ENCODE assay signal across 8 mouse cellular contexts in the genomic region with DNA sequence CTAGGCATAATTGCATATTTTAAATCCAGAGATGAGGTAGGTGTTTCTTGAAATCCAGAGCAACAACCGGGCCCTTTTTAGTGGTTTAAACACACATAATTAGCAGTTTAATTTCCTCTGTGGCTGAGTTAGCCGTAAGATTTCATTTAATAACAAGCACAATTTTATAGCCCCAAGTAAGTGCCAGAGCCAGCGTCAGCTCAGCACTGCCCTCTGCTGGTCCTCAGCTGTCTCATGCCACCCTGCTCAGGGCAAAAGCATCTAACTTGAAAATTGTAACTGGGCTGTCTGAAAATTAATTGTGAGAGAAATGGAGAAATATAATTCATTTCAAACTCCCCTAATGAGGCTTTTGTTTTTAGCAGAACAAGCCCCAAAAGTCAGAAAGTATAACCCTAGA.
DNase-seq lines count a peak whose midpoint lies in the region; ATAC-seq lines count a peak whose summit lies in the region.
"Had no signal": no experiment of that assay in that cellular context is flagged by ENCODE, and none has a peak within 500 bp of the region (broad histone marks: within the 10 kb centered on the region; RNA-seq: fewer than 3 reads in every experiment).

No protein-coding gene starts in this region.

- no peaks in the 10 kb centered on the region for H3K9me3 ChIP-seq in embryonic facial prominence, embryonic 14.5 days (ENCODE audit: control insufficient read depth, low read length)
- H3K9me3 ChIP-seq in hindbrain, embryonic 12.5 days (replicated peaks): no peaks in the 10 kb centered on the region
- no peaks in the 10 kb centered on the region for H3K9me3 ChIP-seq in midbrain, embryonic 15.5 days
- H3K9me3 ChIP-seq: liver, embryonic 13.5 days had no signal

- DNase-seq in MEL-GATA-1-ER (ENCODE audit: extremely low read depth, low read depth): peak; percentile 9
- peak; percentile 69 for DNase-seq in adrenal gland, postnatal 25 days
- DNase-seq in embryonic facial prominence, embryonic 14.5 days (ENCODE audit: low spot score): peak; percentile 75
- DNase-seq in layer of hippocampus, postnatal 36 days: peak; percentile 56 to 63
- DNase-seq in spleen, postnatal 10 days (ENCODE audit: low spot score in 2 of 2): peak; percentile 5 to 63
- DNase-seq: liver, embryonic 13.5 days had no signal

- no peaks in the 10 kb centered on the region for H3K27me3 ChIP-seq in embryonic facial prominence, embryonic 14.5 days (replicated peaks; ENCODE audit: control insufficient read depth, insufficient read depth, low read length)
- H3K27me3 ChIP-seq in hindbrain, embryonic 12.5 days: 0 out of 2 replicates have a peak, but pooled peaks cover 2% of the 10 kb centered on the region
- H3K27me3 ChIP-seq in midbrain, embryonic 15.5 days (replicated peaks): 0 out of 2 replicates have a peak, but pooled peaks cover 3% of the 10 kb centered on the region
- H3K27me3 ChIP-seq: liver, embryonic 13.5 days had no signal

- H3K27ac ChIP-seq in embryonic facial prominence, embryonic 14.5 days (replicated peaks; ENCODE audit: low read depth, low read length): no peak overlapping the region
- no peak overlapping the region for H3K27ac ChIP-seq in hindbrain, embryonic 12.5 days
- H3K27ac ChIP-seq in midbrain, embryonic 15.5 days: no peak overlapping the region
- H3K27ac ChIP-seq: liver, embryonic 13.5 days had no signal

- H3K4me1 ChIP-seq in embryonic facial prominence, embryonic 14.5 days (ENCODE audit: control insufficient read depth, insufficient read depth, low read length): no peaks in the 10 kb centered on the region
- H3K4me1 ChIP-seq in hindbrain, embryonic 12.5 days: 0 out of 2 replicates have a peak, but pooled peaks cover 7% of the 10 kb centered on the region
- peaks cover 6% of the 10 kb centered on the region; the same call in 1 of the 2 replicates for H3K4me1 ChIP-seq in midbrain, embryonic 15.5 days
- H3K4me1 ChIP-seq: liver, embryonic 13.5 days had no signal

- no peak overlapping the region for H3K9ac ChIP-seq in embryonic facial prominence, embryonic 14.5 days (ENCODE audit: low read depth, low read length)
- no peak overlapping the region for H3K9ac ChIP-seq in hindbrain, embryonic 12.5 days
- H3K9ac ChIP-seq in midbrain, embryonic 15.5 days: no peak overlapping the region
- H3K9ac ChIP-seq: liver, embryonic 13.5 days had no signal

- 6% methylated on average over 3 of the region's 3 CpGs for WGBS in embryonic facial prominence, embryonic 14.5 days
- 13% methylated on average over 3 of the region's 3 CpGs for WGBS in hindbrain, embryonic 12.5 days
- WGBS in midbrain, embryonic 15.5 days: 7% methylated on average over 3 of the region's 3 CpGs

- no peak overlapping the region for H3K4me3 ChIP-seq in embryonic facial prominence, embryonic 14.5 days (ENCODE audit: low read depth, low read length)
- no peak overlapping the region for H3K4me3 ChIP-seq in hindbrain, embryonic 12.5 days
- H3K4me3 ChIP-seq in midbrain, embryonic 15.5 days: no peak overlapping the region
- H3K4me3 ChIP-seq: liver, embryonic 13.5 days had no signal

- H3K36me3 ChIP-seq in embryonic facial prominence, embryonic 14.5 days (ENCODE audit: control insufficient read depth, insufficient read depth, low read length): no peaks in the 10 kb centered on the region
- no peaks in the 10 kb centered on the region for H3K36me3 ChIP-seq in hindbrain, embryonic 12.5 days
- no peaks in the 10 kb centered on the region for H3K36me3 ChIP-seq in midbrain, embryonic 15.5 days (replicated peaks)
- H3K36me3 ChIP-seq: liver, embryonic 13.5 days had no signal

- ATAC-seq in embryonic facial prominence, embryonic 14.5 days (ENCODE audit: low read depth): 0 out of 2 replicates have a peak, but pooled peaks have one; percentile 50
- ATAC-seq in hindbrain, embryonic 12.5 days (ENCODE audit: low FRiP score): peak; percentile 54; the same call in 1 of the 2 replicates
- ATAC-seq in midbrain, embryonic 15.5 days (replicated peaks): peak; percentile 81; the same call in 1 of the 2 replicates

- H3K4me2 ChIP-seq in embryonic facial prominence, embryonic 14.5 days (ENCODE audit: low read depth, low read length): no peak overlapping the region
- no peak overlapping the region for H3K4me2 ChIP-seq in hindbrain, embryonic 12.5 days (replicated peaks)
- no peak overlapping the region for H3K4me2 ChIP-seq in midbrain, embryonic 15.5 days
- H3K4me2 ChIP-seq: liver, embryonic 13.5 days had no signal

Comparison
In these comparisons a context has a peak if more than half of its experiments do, and no peak if none do; other contexts are left out.
1. DNase-seq: peak in every context shown above with its lines; median percentile 75 in embryonic facial prominence, embryonic 14.5 days; 69 in adrenal gland, postnatal 25 days; 60 in layer of hippocampus, postnatal 36 days; 34 in spleen, postnatal 10 days; 9 in MEL-GATA-1-ER.